Mouse (Mus musculus): Measurements from ENCODE around the gene D630045J12Rik. TPM values are rescaled to one million over a fixed set of nuclear protein-coding genes. Genes with fewer than 3 reads are reported as not detected.

Gene D630045J12Rik
- polyA plus RNA-seq, 1 experiment from 2014 or later = 2.9 TPM

DNA sequence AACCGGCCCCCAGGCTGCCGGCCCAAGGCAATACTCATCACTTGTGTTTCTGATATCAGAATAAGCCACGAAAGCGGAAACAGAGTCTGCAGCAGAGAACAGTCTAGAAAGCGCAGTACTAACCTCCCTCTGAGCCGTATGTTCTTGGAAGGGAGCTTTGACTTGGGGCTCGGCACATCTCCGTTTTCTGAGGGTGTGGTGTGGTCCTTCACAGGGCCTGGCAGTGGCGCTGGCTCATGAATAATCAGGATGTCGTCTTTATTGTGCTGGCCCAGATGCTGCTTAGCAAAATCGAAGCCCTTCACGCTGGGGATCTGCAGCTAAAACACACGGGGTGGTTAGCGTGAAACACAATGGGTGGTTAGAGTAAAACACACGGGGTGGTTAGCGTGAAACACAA lies 95.9 kb downstream of the D630045J12Rik start:
- Histone ChIP-seq H3K4me3 (ENCODE audit: low read length) (no peak overlapping the region), H3K27me3 (ENCODE audit: control insufficient read depth, insufficient read depth, low read depth, low read length) (no peaks in the 10 kb centered on the region), H3K4me2 (ENCODE audit: low read depth, low read length) (no peak overlapping the region), H3K4me1 (replicated peaks; ENCODE audit: control insufficient read depth, insufficient read depth, low read length) (no peaks in the 10 kb centered on the region), H3K27ac (ENCODE audit: low read length) (no peak overlapping the region), H3K9ac (ENCODE audit: low read length) (no peak overlapping the region), H3K9me3 (ENCODE audit: control insufficient read depth, low read length) (no peaks in the 10 kb centered on the region), H3K36me3 (ENCODE audit: control insufficient read depth, insufficient read depth, low read length) (no peaks in the 10 kb centered on the region)
- ATAC-seq (ENCODE audit: low read depth) = no peak
- WGBS = 90% methylated on average over 16 of the region's 16 CpGs

GRCm38 (mm10) chr6:38156204-38156603 lies 97.6 kb downstream of the D630045J12Rik start:
- Histone ChIP-seq H3K27ac (ENCODE audit: low read length) (no peak overlapping the region), H3K4me3 (ENCODE audit: low read length) (no peak overlapping the region), H3K9me3 (ENCODE audit: control insufficient read depth, low read length) (no peaks in the 10 kb centered on the region), H3K27me3 (ENCODE audit: control insufficient read depth, insufficient read depth, low read depth, low read length) (no peaks in the 10 kb centered on the region), H3K4me1 (replicated peaks; ENCODE audit: control insufficient read depth, insufficient read depth, low read length) (no peaks in the 10 kb centered on the region), H3K4me2 (ENCODE audit: low read depth, low read length) (no peak overlapping the region), H3K9ac (ENCODE audit: low read length) (no peak overlapping the region), H3K36me3 (ENCODE audit: control insufficient read depth, insufficient read depth, low read length) (no peaks in the 10 kb centered on the region)
- WGBS = 88% methylated on average over 5 of the region's 5 CpGs
- no peak for ATAC-seq (ENCODE audit: low read depth)

GRCm38 (mm10) chr6:38152305-38152704 lies 101.5 kb downstream of the D630045J12Rik start:
- 62% methylated on average over 11 of the region's 11 CpGs for WGBS
- no peak for ATAC-seq (ENCODE audit: low read depth)
- Histone ChIP-seq H3K4me1 (replicated peaks; ENCODE audit: control insufficient read depth, insufficient read depth, low read length) (no peaks in the 10 kb centered on the region; the same call in 1 of the 2 replicates), H3K9me3 (ENCODE audit: control insufficient read depth, low read length) (no peaks in the 10 kb centered on the region), H3K4me3 (ENCODE audit: low read length) (no peak overlapping the region), H3K9ac (ENCODE audit: low read length) (no peak overlapping the region), H3K27ac (ENCODE audit: low read length) (no peak overlapping the region), H3K36me3 (ENCODE audit: control insufficient read depth, insufficient read depth, low read length) (no peaks in the 10 kb centered on the region), H3K27me3 (ENCODE audit: control insufficient read depth, insufficient read depth, low read depth, low read length) (no peaks in the 10 kb centered on the region), H3K4me2 (ENCODE audit: low read depth, low read length) (no peak overlapping the region)

DNA sequence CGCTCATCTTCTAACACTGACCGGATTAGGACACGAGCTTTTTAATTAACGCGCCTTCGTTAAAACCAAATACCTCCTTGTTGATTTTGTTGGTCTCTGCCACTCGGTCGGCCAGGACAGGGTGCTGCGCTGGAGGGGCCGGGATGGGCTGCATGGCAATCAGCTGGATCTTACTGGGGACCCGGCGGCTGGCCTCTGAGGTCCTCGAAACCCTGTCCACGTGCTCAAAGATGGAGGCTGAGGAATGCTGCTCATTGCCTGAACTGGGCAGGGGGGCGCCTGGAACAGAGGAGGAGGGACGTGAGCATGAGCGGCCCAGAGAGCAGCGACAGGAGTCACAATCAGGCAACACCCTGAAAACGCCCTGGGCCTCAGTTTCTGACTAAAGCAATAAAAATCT lies 104.3 kb downstream of the D630045J12Rik start:
- Histone ChIP-seq H3K27me3 (ENCODE audit: control insufficient read depth, insufficient read depth, low read depth, low read length) (no peaks in the 10 kb centered on the region), H3K27ac (ENCODE audit: low read length) (no peak overlapping the region), H3K4me1 (replicated peaks; ENCODE audit: control insufficient read depth, insufficient read depth, low read length) (peaks cover 17% of the 10 kb centered on the region), H3K36me3 (ENCODE audit: control insufficient read depth, insufficient read depth, low read length) (no peaks in the 10 kb centered on the region), H3K9me3 (ENCODE audit: control insufficient read depth, low read length) (no peaks in the 10 kb centered on the region), H3K4me2 (ENCODE audit: low read depth, low read length) (no peak overlapping the region), H3K4me3 (ENCODE audit: low read length) (no peak overlapping the region), H3K9ac (ENCODE audit: low read length) (no peak overlapping the region)
- 84% methylated on average over 19 of the region's 19 CpGs for WGBS
- ATAC-seq (ENCODE audit: low read depth) = no peak

- Histone ChIP-seq H3K4me1 (replicated peaks; ENCODE audit: control insufficient read depth, insufficient read depth, low read length) (peaks cover 25% of the 10 kb centered on the region), H3K9ac (ENCODE audit: low read length) (no peak overlapping the region), H3K36me3 (ENCODE audit: control insufficient read depth, insufficient read depth, low read length) (no peaks in the 10 kb centered on the region), H3K27me3 (ENCODE audit: control insufficient read depth, insufficient read depth, low read depth, low read length) (no peaks in the 10 kb centered on the region), H3K4me3 (ENCODE audit: low read length) (no peak overlapping the region), H3K27ac (ENCODE audit: low read length) (no peak overlapping the region), H3K9me3 (ENCODE audit: control insufficient read depth, low read length) (no peaks in the 10 kb centered on the region), H3K4me2 (ENCODE audit: low read depth, low read length) (no peak overlapping the region)
- ATAC-seq (ENCODE audit: low read depth) = no peak
- WGBS = 84% methylated on average over 10 of the region's 10 CpGs
These were observed 105.2 kb downstream of the D630045J12Rik start for GRCm38 (mm10) chr6:38148626-38149025.

DNA sequence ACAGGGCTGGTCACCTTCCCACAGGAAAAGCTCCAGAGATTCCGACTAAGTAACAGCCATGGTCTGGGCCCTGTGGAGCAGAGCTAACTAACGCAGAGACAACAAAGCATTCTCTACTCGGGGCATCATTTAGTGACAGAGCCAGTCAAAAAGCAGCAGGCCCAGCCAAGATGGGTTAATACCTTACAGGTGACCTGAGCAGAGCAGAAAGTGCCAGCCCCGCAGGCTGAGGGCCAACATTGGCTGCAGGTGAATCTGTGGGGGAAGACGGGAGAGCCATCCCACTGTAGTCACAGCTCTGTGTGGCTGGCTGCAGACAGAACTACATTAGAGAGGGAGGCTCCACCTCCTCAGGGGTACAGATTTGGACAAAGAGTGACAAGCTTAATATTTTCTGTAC lies 106.5 kb downstream of the D630045J12Rik start:
- Histone ChIP-seq H3K9ac (ENCODE audit: low read length) (no peak overlapping the region), H3K36me3 (ENCODE audit: control insufficient read depth, insufficient read depth, low read length) (no peaks in the 10 kb centered on the region), H3K4me1 (replicated peaks; ENCODE audit: control insufficient read depth, insufficient read depth, low read length) (peaks cover 28% of the 10 kb centered on the region), H3K4me2 (ENCODE audit: low read depth, low read length) (no peak overlapping the region), H3K27me3 (ENCODE audit: control insufficient read depth, insufficient read depth, low read depth, low read length) (no peaks in the 10 kb centered on the region), H3K27ac (ENCODE audit: low read length) (no peak overlapping the region), H3K9me3 (ENCODE audit: control insufficient read depth, low read length) (no peaks in the 10 kb centered on the region), H3K4me3 (ENCODE audit: low read length) (no peak overlapping the region)
- WGBS = 82% methylated on average over 5 of the region's 5 CpGs
- ATAC-seq (ENCODE audit: low read depth) = no peak

DNA sequence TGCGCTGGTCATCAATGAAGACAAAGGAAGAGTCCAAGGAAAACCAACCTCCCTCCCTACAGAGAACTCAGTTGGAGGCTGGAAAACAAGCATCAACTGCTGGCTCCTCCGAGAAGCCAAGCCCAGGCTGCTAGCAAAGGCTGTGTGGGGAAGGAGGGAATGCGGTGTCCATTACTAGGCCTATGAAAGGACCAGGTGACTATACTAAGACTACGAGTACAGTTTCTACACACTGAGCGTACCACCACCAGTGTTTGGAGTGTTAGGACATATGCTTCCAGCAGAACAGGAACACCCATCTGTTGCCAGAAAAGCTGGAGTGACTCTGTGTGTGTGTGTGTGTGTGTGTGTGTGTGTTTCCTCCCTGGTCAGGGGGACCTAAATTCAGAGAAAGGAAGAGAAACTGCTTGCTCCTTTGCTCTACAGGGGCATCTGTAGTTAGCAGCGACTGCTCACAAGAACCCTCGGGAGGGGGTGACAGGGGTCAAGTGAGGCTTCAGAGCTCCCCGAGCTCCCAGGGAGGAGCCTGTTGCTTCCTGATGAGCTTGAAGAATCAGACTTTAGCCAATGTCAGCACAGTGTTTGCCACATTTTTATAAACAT lies 108.2 kb downstream of the D630045J12Rik start:
- 50% methylated on average over 8 of the region's 8 CpGs for WGBS
- Histone ChIP-seq H3K9me3 (ENCODE audit: control insufficient read depth, low read length) (no peaks in the 10 kb centered on the region), H3K27me3 (ENCODE audit: control insufficient read depth, insufficient read depth, low read depth, low read length) (no peaks in the 10 kb centered on the region), H3K36me3 (ENCODE audit: control insufficient read depth, insufficient read depth, low read length) (no peaks in the 10 kb centered on the region), H3K9ac (ENCODE audit: low read length) (no peak overlapping the region), H3K4me3 (ENCODE audit: low read length) (no peak overlapping the region), H3K4me1 (replicated peaks; ENCODE audit: control insufficient read depth, insufficient read depth, low read length) (peaks cover 28% of the 10 kb centered on the region), H3K27ac (ENCODE audit: low read length) (peak overlapping the region; percentile 85), H3K4me2 (ENCODE audit: low read depth, low read length) (no peak overlapping the region)
- peak; percentile 11; the same call in 1 of the 2 replicates for ATAC-seq (ENCODE audit: low read depth)

- Histone ChIP-seq H3K9ac (ENCODE audit: low read length) (no peak overlapping the region), H3K9me3 (ENCODE audit: control insufficient read depth, low read length) (no peaks in the 10 kb centered on the region), H3K4me2 (ENCODE audit: low read depth, low read length) (no peak overlapping the region), H3K27me3 (ENCODE audit: control insufficient read depth, insufficient read depth, low read depth, low read length) (no peaks in the 10 kb centered on the region), H3K27ac (ENCODE audit: low read length) (peak overlapping the region; percentile 85), H3K36me3 (ENCODE audit: control insufficient read depth, insufficient read depth, low read length) (no peaks in the 10 kb centered on the region), H3K4me1 (replicated peaks; ENCODE audit: control insufficient read depth, insufficient read depth, low read length) (peaks cover 28% of the 10 kb centered on the region), H3K4me3 (ENCODE audit: low read length) (no peak overlapping the region)
- peak; percentile 82 for ATAC-seq (ENCODE audit: low read depth)
- 32% methylated on average over 9 of the region's 9 CpGs for WGBS
These were observed 109.4 kb downstream of the D630045J12Rik start for GRCm38 (mm10) chr6:38144161-38144998.

DNA sequence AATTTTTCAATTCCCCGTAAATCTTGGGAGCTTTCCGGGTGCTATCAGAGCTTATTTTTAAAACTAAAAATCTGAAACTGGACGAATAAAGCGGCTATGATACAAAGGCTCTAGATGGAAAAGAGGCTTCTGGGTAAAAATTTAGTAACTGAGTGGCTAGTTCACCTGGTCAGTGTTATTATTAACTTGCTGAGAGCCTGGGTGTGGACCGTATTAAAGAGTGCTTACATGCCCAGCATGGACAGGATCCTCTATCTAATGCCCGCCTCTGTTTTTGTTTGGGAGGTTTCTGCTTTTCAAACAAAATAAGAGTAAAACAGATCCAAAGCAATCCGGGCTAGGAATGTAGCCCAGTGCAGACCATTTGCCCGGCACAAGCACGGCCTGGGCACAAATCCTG lies 113.4 kb downstream of the D630045J12Rik start:
- no peak overlapping the region for H3K4me3 ChIP-seq (ENCODE audit: low read length)
- no peak overlapping the region for H3K9ac ChIP-seq (ENCODE audit: low read length)
- H3K36me3 ChIP-seq (ENCODE audit: control insufficient read depth, insufficient read depth, low read length) = no peaks in the 10 kb centered on the region
- H3K9me3 ChIP-seq (ENCODE audit: control insufficient read depth, low read length) = no peaks in the 10 kb centered on the region
- 89% methylated on average over 9 of the region's 9 CpGs for WGBS
- no peak for ATAC-seq (ENCODE audit: low read depth)
- no peaks in the 10 kb centered on the region for H3K27me3 ChIP-seq (ENCODE audit: control insufficient read depth, insufficient read depth, low read depth, low read length)
- H3K27ac ChIP-seq (ENCODE audit: low read length) = no peak overlapping the region
- peaks cover 20% of the 10 kb centered on the region for H3K4me1 ChIP-seq (replicated peaks; ENCODE audit: control insufficient read depth, insufficient read depth, low read length)
- H3K4me2 ChIP-seq (ENCODE audit: low read depth, low read length) = no peak overlapping the region

Data from lung, embryonic 16.5 days (tissue).